ENCODE assay signal across 29 mouse cellular contexts in genomic region chr4:32940984-32941383, GRCm38 (mm10). TPM values are rescaled to one million over a fixed set of nuclear protein-coding genes. Genes with fewer than 3 reads are reported as not detected.
A peak's percentile ranks its signal among the peaks of the same experiment; 100 is the strongest.
DNase-seq lines count a peak whose midpoint lies in the region; ATAC-seq and TF ChIP-seq lines count a peak whose summit lies in the region.
"Had no signal": no experiment of that assay in that cellular context is flagged by ENCODE, and none has a peak within 500 bp of the region (broad histone marks: within the 10 kb centered on the region; RNA-seq: fewer than 3 reads in every experiment).

No protein-coding gene starts in this region.

- no peaks in the 10 kb centered on the region for H3K36me3 ChIP-seq in ES-Bruce4 (ENCODE audit: control insufficient read depth, insufficient read depth, low read length, poor library complexity, severe bottlenecking)
- H3K36me3 ChIP-seq: embryonic facial prominence, embryonic 13.5 days; embryonic facial prominence, embryonic 15.5 days; forebrain, embryonic 10.5 days; forebrain, embryonic 12.5 days; G1E had no signal

- H3K4me1 ChIP-seq in ES-Bruce4 (ENCODE audit: control insufficient read depth, insufficient read depth, low read length), result peaks cover 2% of the 10 kb centered on the region

- no peaks in the 10 kb centered on the region for H3K27me3 ChIP-seq in ES-Bruce4 (ENCODE audit: control insufficient read depth, insufficient read depth, low read length, poor library complexity, severe bottlenecking)
- H3K27me3 ChIP-seq: CH12.LX; embryonic facial prominence, embryonic 13.5 days; embryonic facial prominence, embryonic 15.5 days; forebrain, embryonic 12.5 days; Patski had no signal

- peak; percentile 66; the same call in 1 of the 2 replicates for ATAC-seq in frontal cortex, adult (ENCODE audit: low TSS enrichment)
- ATAC-seq: CD4-positive, CD25-positive, alpha-beta regulatory T cell, adult 4 months; forebrain, embryonic 14.5 days; forebrain, embryonic 16.5 days; Patski had no signal

- H3K4me3 ChIP-seq in ES-Bruce4 (ENCODE audit: low read depth, low read length), result no peak overlapping the region
- H3K4me3 ChIP-seq: embryonic facial prominence, embryonic 13.5 days; embryonic facial prominence, embryonic 15.5 days; erythroblast, embryonic 14.5 days; forebrain, embryonic 10.5 days; forebrain, embryonic 12.5 days had no signal

- no peak overlapping the region for H3K9ac ChIP-seq in ES-Bruce4 (ENCODE audit: low read depth, poor library complexity, severe bottlenecking)
- H3K9ac ChIP-seq: embryonic facial prominence, embryonic 13.5 days; embryonic facial prominence, embryonic 15.5 days; forebrain, embryonic 12.5 days had no signal

- H3K9me3 ChIP-seq in ES-Bruce4 (replicated peaks; ENCODE audit: control insufficient read depth, insufficient read depth, low read length, poor library complexity, severe bottlenecking), result no peaks in the 10 kb centered on the region
- H3K9me3 ChIP-seq: embryonic facial prominence, embryonic 13.5 days; embryonic facial prominence, embryonic 15.5 days; forebrain, embryonic 10.5 days; forebrain, embryonic 12.5 days; G1E had no signal

- 0 out of 2 replicates have a peak overlapping the region, but pooled peaks have one; percentile 31 for H3K27ac ChIP-seq in ES-Bruce4 (ENCODE audit: insufficient read depth, low read length)
- H3K27ac ChIP-seq: embryonic facial prominence, embryonic 13.5 days; embryonic facial prominence, embryonic 15.5 days; forebrain, embryonic 10.5 days; forebrain, embryonic 12.5 days had no signal

- no peak for DNase-seq in frontal cortex, postnatal 36 days (ENCODE audit: low spot score in 2 of 2)
- peak; percentile 97 for DNase-seq in R1 (ENCODE audit: low read depth, low spot score)
- DNase-seq in brain, adult 2 months (ENCODE audit: low read depth, low spot score), result peak; percentile 41
- no peak for DNase-seq in kidney, adult 18-20 months
- DNase-seq in adrenal gland, postnatal 14 days, result no peak
- DNase-seq: adrenal gland, adult 2 months; adrenal gland, postnatal 10 days; adrenal gland, postnatal 36 days; B cell, adult 2 months; cerebellum, adult 11 months; cerebellum, adult 18-20 months; cerebellum, adult 8-10 months; cerebellum, adult 9-11 months; cerebellum, postnatal 14 days; cerebellum, postnatal 36 days; embryo, embryonic 11 days had no signal

- no peak for TF ChIP-seq POLR2A in ES-Bruce4 (IDR thresholded peaks at IDR 0.05; ENCODE audit: insufficient read depth, low read length)

- no peak for TF ChIP-seq EP300 in ES-Bruce4 (IDR thresholded peaks at IDR 0.05; ENCODE audit: insufficient read depth, low read depth, low read length)

- TF ChIP-seq CTCF in ES-Bruce4 (IDR thresholded peaks at IDR 0.05; ENCODE audit: low read depth, low read length), result no peak

RNA-seq across cellular contexts. Expression of gene Ankrd6, which starts 9.7 kb away (rescaled TPM):
- polyA plus RNA-seq in ES-Bruce4 (2011; ENCODE audit: insufficient read depth, insufficient read length, low read depth, missing spikeins), result 11.8 and 12.0 TPM in 2 replicates
- 3.0 and 5.4 TPM in 2 replicates for total RNA-seq in adrenal gland, postnatal 14 days (2021)

RNA-seq across cellular contexts. Expression of gene Rragd, which starts 41.9 kb away (rescaled TPM):
- 27.0 and 27.2 TPM in 2 replicates for polyA plus RNA-seq in ES-Bruce4 (2011; ENCODE audit: insufficient read depth, insufficient read length, low read depth, missing spikeins)
- total RNA-seq in adrenal gland, postnatal 14 days (2021), result 5.7 and 8.7 TPM in 2 replicates

Comparison
In these comparisons a context has a peak if more than half of its experiments do, and no peak if none do; other contexts are left out.
1. DNase-seq: peak in R1 (single experiment) and brain, adult 2 months (single experiment); none in frontal cortex, postnatal 36 days (0 of 2), kidney, adult 18-20 months (single experiment) and adrenal gland, postnatal 14 days (single experiment).